Mouse (Mus musculus) midbrain, embryonic 11.5 days (tissue): ENCODE data around the gene Olfr1378. TPM values are rescaled to one million over a fixed set of nuclear protein-coding genes. Genes with fewer than 3 reads are reported as not detected.

Source experiments
- ATAC-seq: fragments of 200-750 bp; cut with Nextera tagmentation; 2 replicates; pipeline ENCODE4 v1.8.0; 2017; ENCODE audit warnings: moderate TSS enrichment, moderate library complexity; ENCODE audit not compliant: low FRiP score
- DNase-seq: peaks from one replicate; pipeline ENCODE4 v3.0.0; 2015; ENCODE audit warnings: low spot score; ENCODE audit errors: missing footprints
- H3K27ac ChIP-seq: fragments of 300-500 bp; sonication (generic); 2 replicates; pipeline ENCODE4 v1.5.1; 2014; ENCODE audit warnings: low read depth, low read length
- H3K27me3 ChIP-seq: fragments of 300-500 bp; sonication (generic); 2 replicates; pipeline ENCODE4 v1.6.1; 2014; ENCODE audit warnings: mild to moderate bottlenecking, low read length, moderate library complexity, mixed read lengths; ENCODE audit not compliant: control insufficient read depth, insufficient read depth
- H3K36me3 ChIP-seq: fragments of 300-500 bp; sonication (generic); 2 replicates; pipeline ENCODE4 v1.6.1; 2014; ENCODE audit warnings: mild to moderate bottlenecking, low read length, moderate library complexity, mixed read lengths; ENCODE audit not compliant: control insufficient read depth, insufficient read depth
- H3K4me1 ChIP-seq: fragments of 300-500 bp; sonication (generic); 2 replicates; pipeline ENCODE4 v1.6.1; 2014; ENCODE audit warnings: low read length; ENCODE audit not compliant: control insufficient read depth, insufficient read depth
- H3K4me2 ChIP-seq: fragments of 300-500 bp; sonication (generic); 2 replicates; pipeline ENCODE4 v1.6.1; 2014; ENCODE audit warnings: mild to moderate bottlenecking, moderate library complexity
- H3K4me3 ChIP-seq: fragments of 300-500 bp; sonication (generic); 2 replicates; pipeline ENCODE4 v1.5.1; 2014; ENCODE audit warnings: low read depth, low read length
- H3K9ac ChIP-seq: fragments of 300-500 bp; sonication (generic); 2 replicates; pipeline ENCODE4 v1.6.1; 2014; ENCODE audit warnings: low read length
- H3K9me3 ChIP-seq: fragments of 300-500 bp; sonication (generic); 2 replicates; pipeline ENCODE4 v1.6.1; 2016; ENCODE audit warnings: low read length; ENCODE audit not compliant: control insufficient read depth
- WGBS: fragments of 180-500 bp; shearing (Covaris S2); extraction: QIAGEN DNeasy Blood & Tissue Kit; methylation state at CpG from one replicate; pipeline ENCODE4 v1.1.7; 2014; 5-methylcytosine and 5-hydroxymethylcytosine counted together
- polyA plus RNA-seq: library from polyadenylated mRNA; unstranded; fragments of >200 nt; fragmentation: Nextera tagmentation; extraction: Ambion mirVana; gene quantifications from 2 replicates; pipeline ENCODE4 v1.2.1, GENCODE M21; 2014

Gene Olfr1378
- not detected in 2 replicates for polyA plus RNA-seq

GRCm38 (mm10) chr11:50966230-50966629 is at the start of gene Olfr1378:
Gene Olfr1378, plus strand, starts transcription at chr11:50966530.
- Histone ChIP-seq H3K36me3 (no peaks in the 10 kb centered on the region), H3K4me1 (no peaks in the 10 kb centered on the region), H3K4me3 (no peak within 1 kb of the TSS), H3K27me3 (no peaks in the 10 kb centered on the region; the same call in 1 of the 2 replicates), H3K27ac (no peak within 1 kb of the TSS), H3K4me2 (no peak within 1 kb of the TSS), H3K9me3 (no peaks in the 10 kb centered on the region), H3K9ac (no peak within 1 kb of the TSS)
- WGBS = 86% methylated on average over 11 of the region's 11 CpGs
- ATAC-seq = no peak
- DNase-seq = no peak

GRCm38 (mm10) chr11:50930469-50931014 is 35.8 kb upstream of the Olfr1378 start:
- Histone ChIP-seq H3K9ac (peak overlapping the region; percentile 70), H3K27me3 (peaks cover 2% of the 10 kb centered on the region; the same call in 1 of the 2 replicates), H3K4me1 (no peaks in the 10 kb centered on the region; the same call in 1 of the 2 replicates), H3K4me2 (peak overlapping the region; percentile 90), H3K9me3 (no peaks in the 10 kb centered on the region), H3K4me3 (peak overlapping the region; percentile 51), H3K27ac (no peak overlapping the region), H3K36me3 (no peaks in the 10 kb centered on the region)
- WGBS = 38% methylated on average over 14 of the region's 14 CpGs
- peak; percentile 88 for DNase-seq
- ATAC-seq = no peak

GRCm38 (mm10) chr11:50931021-50931420 is 35.3 kb upstream of the Olfr1378 start:
- DNase-seq (no peak), ATAC-seq (peak; percentile 68; the same call in 1 of the 2 replicates)
- Histone ChIP-seq H3K4me2 (peak overlapping the region; percentile 90), H3K4me1 (no peaks in the 10 kb centered on the region; the same call in 1 of the 2 replicates), H3K36me3 (no peaks in the 10 kb centered on the region), H3K27me3 (peaks cover 2% of the 10 kb centered on the region; the same call in 1 of the 2 replicates), H3K27ac (no peak overlapping the region), H3K9me3 (no peaks in the 10 kb centered on the region), H3K4me3 (peak overlapping the region; percentile 51), H3K9ac (peak overlapping the region; percentile 70)
- 3% methylated on average over 16 of the region's 16 CpGs for WGBS

- Histone ChIP-seq H3K4me2 (peak within 1 kb of the TSS; percentile 90), H3K36me3 (no peaks in the 10 kb centered on the region), H3K9ac (peak within 1 kb of the TSS; percentile 70), H3K4me1 (no peaks in the 10 kb centered on the region; the same call in 1 of the 2 replicates), H3K9me3 (no peaks in the 10 kb centered on the region), H3K27me3 (peaks cover 2% of the 10 kb centered on the region; the same call in 1 of the 2 replicates), H3K4me3 (peak within 1 kb of the TSS; percentile 51), H3K27ac (no peak within 1 kb of the TSS)
- DNase-seq = peak; percentile 99
- ATAC-seq = peak; percentile 96
- under 1% methylated on average over 18 of the region's 18 CpGs for WGBS
Measured at GRCm38 (mm10) chr11:50931451-50931866, 34.9 kb upstream of the Olfr1378 start, which contains the start of gene Zfp354b. Gene Zfp354b, minus strand, starts transcription at chr11:50931633.

- ATAC-seq (peak; percentile 61), DNase-seq (no peak)
- Histone ChIP-seq H3K4me2 (peak overlapping the region; percentile 10; the same call in 1 of the 2 replicates), H3K27ac (no peak overlapping the region), H3K27me3 (peaks cover 2% of the 10 kb centered on the region; the same call in 1 of the 2 replicates), H3K36me3 (no peaks in the 10 kb centered on the region), H3K9ac (no peak overlapping the region), H3K9me3 (no peaks in the 10 kb centered on the region), H3K4me3 (no peak overlapping the region), H3K4me1 (no peaks in the 10 kb centered on the region; the same call in 1 of the 2 replicates)
- 100% methylated on average over 1 of the region's 1 CpGs for WGBS
Measured at GRCm38 (mm10) chr11:50932040-50932439, 34.3 kb upstream of the Olfr1378 start.

GRCm38 (mm10) chr11:50938435-50938834 is 27.9 kb upstream of the Olfr1378 start:
- Histone ChIP-seq H3K4me3 (no peak overlapping the region), H3K4me2 (no peak overlapping the region), H3K9me3 (no peaks in the 10 kb centered on the region), H3K4me1 (no peaks in the 10 kb centered on the region), H3K27me3 (no peaks in the 10 kb centered on the region), H3K27ac (no peak overlapping the region), H3K36me3 (no peaks in the 10 kb centered on the region), H3K9ac (no peak overlapping the region)
- WGBS = 85% methylated on average over 8 of the region's 8 CpGs
- DNase-seq (no peak), ATAC-seq (no peak)

- no peaks in the 10 kb centered on the region for H3K9me3 ChIP-seq
- ATAC-seq = peak; percentile 38
- H3K4me3 ChIP-seq = no peak overlapping the region
- no peaks in the 10 kb centered on the region for H3K4me1 ChIP-seq
- 38% methylated on average over 14 of the region's 14 CpGs for WGBS
- no peak overlapping the region for H3K4me2 ChIP-seq
- no peak overlapping the region for H3K9ac ChIP-seq
- no peaks in the 10 kb centered on the region for H3K27me3 ChIP-seq
- H3K27ac ChIP-seq = no peak overlapping the region
- peak; percentile 90 for DNase-seq
- no peaks in the 10 kb centered on the region for H3K36me3 ChIP-seq
Measured at GRCm38 (mm10) chr11:50939621-50940366, 26.5 kb upstream of the Olfr1378 start.

- 76% methylated on average over 12 of the region's 12 CpGs for WGBS
- Histone ChIP-seq H3K4me3 (no peak overlapping the region), H3K4me1 (no peaks in the 10 kb centered on the region), H3K36me3 (no peaks in the 10 kb centered on the region), H3K4me2 (no peak overlapping the region), H3K9ac (no peak overlapping the region), H3K27ac (no peak overlapping the region), H3K27me3 (no peaks in the 10 kb centered on the region), H3K9me3 (no peaks in the 10 kb centered on the region)
- ATAC-seq (no peak), DNase-seq (no peak)
Measured at GRCm38 (mm10) chr11:50942386-50942785, 23.9 kb upstream of the Olfr1378 start.

GRCm38 (mm10) chr11:50943506-50943905 is 22.8 kb upstream of the Olfr1378 start, which contains the start of gene 4933414I15Rik:
Gene 4933414I15Rik, minus strand, starts transcription at chr11:50943765.
- whole genome bisulfite sequencing = 87% methylated on average over 14 of the region's 14 CpGs

More at GRCm38 (mm10) chr11:50943506-50943905, 22.8 kb upstream of the Olfr1378 start, which contains the start of gene 4933414I15Rik:
- Histone ChIP-seq H3K9me3 (no peaks in the 10 kb centered on the region), H3K4me1 (no peaks in the 10 kb centered on the region), H3K36me3 (no peaks in the 10 kb centered on the region), H3K4me2 (no peak within 1 kb of the TSS), H3K4me3 (no peak within 1 kb of the TSS), H3K27me3 (no peaks in the 10 kb centered on the region), H3K9ac (no peak within 1 kb of the TSS), H3K27ac (no peak within 1 kb of the TSS)
- ATAC-seq (no peak), DNase-seq (no peak)
